Mouse (Mus musculus) intestine, embryonic 15.5 days (tissue): ENCODE measurements around the gene Gm10271. TPM values are rescaled to one million over a fixed set of nuclear protein-coding genes. Genes with fewer than 3 reads are reported as not detected.

Source experiments
- ATAC-seq: fragments of 200-750 bp; cut with Nextera tagmentation; 2 replicates; pipeline ENCODE4 v1.8.0; 2017; ENCODE audit warnings: moderate TSS enrichment, moderate library complexity
- H3K27ac ChIP-seq: fragments of 300-500 bp; sonication (generic); 2 replicates; pipeline ENCODE4 v1.5.1; 2015; ENCODE audit warnings: mild to moderate bottlenecking, inconsistent platforms
- H3K27me3 ChIP-seq: fragments of 300-500 bp; sonication (generic); replicated peaks from 2 replicates; pipeline ENCODE4 v1.6.1; 2015; ENCODE audit warnings: inconsistent platforms
- H3K36me3 ChIP-seq: fragments of 300-500 bp; sonication (generic); 2 replicates; pipeline ENCODE4 v1.6.1; 2015; ENCODE audit warnings: inconsistent platforms
- H3K4me1 ChIP-seq: fragments of 300-500 bp; sonication (generic); replicated peaks from 2 replicates; pipeline ENCODE4 v1.6.1; 2015; ENCODE audit warnings: inconsistent platforms
- H3K4me2 ChIP-seq: fragments of 300-500 bp; sonication (generic); replicated peaks from 2 replicates; pipeline ENCODE4 v1.6.1; 2015; ENCODE audit warnings: mild to moderate bottlenecking, inconsistent platforms
- H3K4me3 ChIP-seq: fragments of 300-500 bp; sonication (generic); replicated peaks from 2 replicates; pipeline ENCODE4 v1.5.1; 2015; ENCODE audit warnings: inconsistent platforms
- H3K9ac ChIP-seq: fragments of 300-500 bp; sonication (generic); 2 replicates; pipeline ENCODE4 v1.6.1; 2015; ENCODE audit warnings: inconsistent platforms
- H3K9me3 ChIP-seq: fragments of 300-500 bp; sonication (generic); 2 replicates; pipeline ENCODE4 v1.6.1; 2016; ENCODE audit warnings: inconsistent platforms
- WGBS: fragments of 180-500 bp; shearing (Covaris S2); methylation state at CpG from one replicate; pipeline ENCODE4 v1.1.7; 2015; 5-methylcytosine and 5-hydroxymethylcytosine counted together
- polyA plus RNA-seq: library from polyadenylated mRNA; unstranded; fragments of >200 nt; fragmentation: Nextera tagmentation; extraction: Ambion mirVana; gene quantifications from 2 replicates; pipeline ENCODE4 v1.2.1, GENCODE M21; 2015

Gm10271 gene
- polyA plus RNA-seq, 1 experiment from 2014 or later, result not detected

GRCm38 (mm10) chr10:116926428-116927113 is 45.8 kb downstream of the Gm10271 start:
- no peak for ATAC-seq
- Histone ChIP-seq H3K4me3 (no peak overlapping the region), H3K36me3 (0 out of 2 replicates have a peak, but pooled peaks cover 11% of the 10 kb centered on the region), H3K9me3 (no peaks in the 10 kb centered on the region), H3K4me2 (no peak overlapping the region), H3K4me1 (no peaks in the 10 kb centered on the region), H3K9ac (no peak overlapping the region), H3K27me3 (no peaks in the 10 kb centered on the region), H3K27ac (no peak overlapping the region)
- WGBS, result 80% methylated on average over 11 of the region's 11 CpGs

- no peak overlapping the region for H3K27ac ChIP-seq
- no peak overlapping the region for H3K4me3 ChIP-seq
- H3K4me2 ChIP-seq, result no peak overlapping the region
- H3K27me3 ChIP-seq, result no peaks in the 10 kb centered on the region
- no peak for ATAC-seq
- no peaks in the 10 kb centered on the region for H3K9me3 ChIP-seq
- H3K36me3 ChIP-seq, result 0 out of 2 replicates have a peak, but pooled peaks cover 11% of the 10 kb centered on the region
- no peak overlapping the region for H3K9ac ChIP-seq
- 93% methylated on average over 19 of the region's 19 CpGs for WGBS
- no peaks in the 10 kb centered on the region for H3K4me1 ChIP-seq
Observed at GRCm38 (mm10) chr10:116923651-116924495, 48.5 kb downstream of the Gm10271 start.

GRCm38 (mm10) chr10:116922161-116922560 is 50.2 kb downstream of the Gm10271 start:
- Histone ChIP-seq H3K27ac (no peak overlapping the region), H3K4me2 (no peak overlapping the region), H3K27me3 (no peaks in the 10 kb centered on the region), H3K9ac (no peak overlapping the region), H3K36me3 (0 out of 2 replicates have a peak, but pooled peaks cover 14% of the 10 kb centered on the region), H3K4me1 (no peaks in the 10 kb centered on the region), H3K4me3 (no peak overlapping the region), H3K9me3 (no peaks in the 10 kb centered on the region)
- 85% methylated on average over 15 of the region's 15 CpGs for WGBS
- ATAC-seq, result no peak

GRCm38 (mm10) chr10:116921416-116921815 is 51.0 kb downstream of the Gm10271 start:
- Histone ChIP-seq H3K36me3 (0 out of 2 replicates have a peak, but pooled peaks cover 14% of the 10 kb centered on the region), H3K4me1 (no peaks in the 10 kb centered on the region), H3K27me3 (no peaks in the 10 kb centered on the region), H3K4me2 (no peak overlapping the region), H3K4me3 (no peak overlapping the region), H3K9ac (no peak overlapping the region), H3K27ac (no peak overlapping the region), H3K9me3 (no peaks in the 10 kb centered on the region)
- no peak for ATAC-seq
- WGBS, result 89% methylated on average over 15 of the region's 15 CpGs

GRCm38 (mm10) chr10:116920641-116921040 is 51.8 kb downstream of the Gm10271 start:
- H3K9me3 ChIP-seq, result no peaks in the 10 kb centered on the region
- no peak overlapping the region for H3K4me2 ChIP-seq
- no peak overlapping the region for H3K9ac ChIP-seq
- no peak overlapping the region for H3K27ac ChIP-seq
- H3K27me3 ChIP-seq, result no peaks in the 10 kb centered on the region
- 0 out of 2 replicates have a peak, but pooled peaks cover 14% of the 10 kb centered on the region for H3K36me3 ChIP-seq
- no peak for ATAC-seq
- WGBS, result 85% methylated on average over 8 of the region's 8 CpGs
- H3K4me3 ChIP-seq, result no peak overlapping the region
- H3K4me1 ChIP-seq, result no peaks in the 10 kb centered on the region

GRCm38 (mm10) chr10:116919368-116920317 is 52.8 kb downstream of the Gm10271 start:
- 89% methylated on average over 25 of the region's 25 CpGs for WGBS
- H3K27me3 ChIP-seq, result no peaks in the 10 kb centered on the region
- H3K9ac ChIP-seq, result no peak overlapping the region
- no peaks in the 10 kb centered on the region for H3K4me1 ChIP-seq
- H3K27ac ChIP-seq, result no peak overlapping the region
- no peak for ATAC-seq
- H3K9me3 ChIP-seq, result no peaks in the 10 kb centered on the region
- 0 out of 2 replicates have a peak, but pooled peaks cover 14% of the 10 kb centered on the region for H3K36me3 ChIP-seq
- H3K4me3 ChIP-seq, result no peak overlapping the region
- no peak overlapping the region for H3K4me2 ChIP-seq

- Histone ChIP-seq H3K4me3 (no peak overlapping the region), H3K9me3 (no peaks in the 10 kb centered on the region), H3K36me3 (0 out of 2 replicates have a peak, but pooled peaks cover 3% of the 10 kb centered on the region), H3K27ac (no peak overlapping the region), H3K9ac (no peak overlapping the region), H3K4me1 (no peaks in the 10 kb centered on the region), H3K27me3 (no peaks in the 10 kb centered on the region), H3K4me2 (no peak overlapping the region)
- 76% methylated on average over 8 of the region's 8 CpGs for WGBS
- no peak for ATAC-seq
Observed at GRCm38 (mm10) chr10:116916581-116916980, 55.8 kb downstream of the Gm10271 start.

GRCm38 (mm10) chr10:116915286-116915685 is 57.1 kb downstream of the Gm10271 start:
- H3K4me3 ChIP-seq, result no peak overlapping the region
- no peak for ATAC-seq
- no peak overlapping the region for H3K9ac ChIP-seq
- 0 out of 2 replicates have a peak, but pooled peaks cover 3% of the 10 kb centered on the region for H3K36me3 ChIP-seq
- H3K4me2 ChIP-seq, result no peak overlapping the region
- no peaks in the 10 kb centered on the region for H3K4me1 ChIP-seq
- no peak overlapping the region for H3K27ac ChIP-seq
- WGBS, result 90% methylated on average over 8 of the region's 8 CpGs
- no peaks in the 10 kb centered on the region for H3K9me3 ChIP-seq
- H3K27me3 ChIP-seq, result no peaks in the 10 kb centered on the region

GRCm38 (mm10) chr10:116914586-116914985 is 57.8 kb downstream of the Gm10271 start:
- Histone ChIP-seq H3K9ac (no peak overlapping the region), H3K27me3 (no peaks in the 10 kb centered on the region), H3K27ac (no peak overlapping the region), H3K4me1 (no peaks in the 10 kb centered on the region), H3K4me3 (no peak overlapping the region), H3K9me3 (no peaks in the 10 kb centered on the region), H3K4me2 (no peak overlapping the region), H3K36me3 (peaks cover 8% of the 10 kb centered on the region)
- WGBS, result 79% methylated on average over 9 of the region's 9 CpGs
- no peak for ATAC-seq

- H3K27me3 ChIP-seq, result no peaks in the 10 kb centered on the region
- no peak overlapping the region for H3K4me3 ChIP-seq
- H3K9ac ChIP-seq, result no peak overlapping the region
- no peaks in the 10 kb centered on the region for H3K4me1 ChIP-seq
- no peaks in the 10 kb centered on the region for H3K9me3 ChIP-seq
- H3K36me3 ChIP-seq, result peaks cover 9% of the 10 kb centered on the region
- no peak overlapping the region for H3K27ac ChIP-seq
- no peak overlapping the region for H3K4me2 ChIP-seq
- no peak for ATAC-seq
- 77% methylated on average over 17 of the region's 17 CpGs for WGBS
Observed at GRCm38 (mm10) chr10:116913647-116914273, 58.6 kb downstream of the Gm10271 start.

- Histone ChIP-seq H3K9me3 (no peaks in the 10 kb centered on the region), H3K36me3 (peaks cover 9% of the 10 kb centered on the region), H3K9ac (no peak overlapping the region), H3K4me3 (no peak overlapping the region), H3K27me3 (no peaks in the 10 kb centered on the region), H3K4me2 (no peak overlapping the region), H3K27ac (no peak overlapping the region), H3K4me1 (no peaks in the 10 kb centered on the region)
- WGBS, result 93% methylated on average over 9 of the region's 9 CpGs
- no peak for ATAC-seq
Observed at GRCm38 (mm10) chr10:116912850-116913249, 59.6 kb downstream of the Gm10271 start.
